Mouse (Mus musculus) hematopoietic stem cell, adult 5-6 weeks (primary cell): ENCODE results near the gene Krt17. TPM values are rescaled to one million over a fixed set of nuclear protein-coding genes. Genes with fewer than 3 reads are reported as not detected.

ENCODE experiments used
- total RNA-seq: library from RNA; stranded (forward); fragments of 172-1452, 232-1000 nt; gene quantifications from 2 replicates; pipeline ENCODE4 v1.2.3, GENCODE M21; 2017

The Krt17 gene
- total RNA-seq, 1 experiment from 2014 or later, result not detected

Other genes with a start within 250 kb of the Krt17 start
- gene Krt33a, start 244.8 kb downstream of the Krt17 start, total RNA-seq, result not detected in 2 replicates
- gene Krt33b, start 231.2 kb downstream of the Krt17 start, total RNA-seq, result not detected in 2 replicates
- gene Krt34, start 219.5 kb downstream of the Krt17 start, total RNA-seq, result not detected in 2 replicates
- not detected in 2 replicates for gene Krt31, start 210.5 kb downstream of the Krt17 start, total RNA-seq
- gene Krt32, start 172.8 kb downstream of the Krt17 start, total RNA-seq, result not detected in 2 replicates
- not detected in 2 replicates for gene Krt35, start 164.8 kb downstream of the Krt17 start, total RNA-seq
- gene Krt36, start 155.4 kb downstream of the Krt17 start, total RNA-seq, result not detected in 2 replicates
- gene Krt13, start 139.5 kb downstream of the Krt17 start, total RNA-seq, result not detected in 2 replicates
- not detected in 2 replicates for gene Krt15, start 125.1 kb downstream of the Krt17 start, total RNA-seq
- not detected in 2 replicates for gene Krt19, start 112.4 kb downstream of the Krt17 start, total RNA-seq
- gene Krt9, start 67.8 kb downstream of the Krt17 start, total RNA-seq, result not detected in 2 replicates
- gene Krt14, start 53.5 kb downstream of the Krt17 start, total RNA-seq, result not detected in 2 replicates
- not detected in 2 replicates for gene Krt16, start 12.1 kb downstream of the Krt17 start, total RNA-seq
- gene Krt42, start 8.8 kb upstream of the Krt17 start, total RNA-seq, result not detected in 2 replicates
- gene Eif1, start 58.9 kb upstream of the Krt17 start, total RNA-seq, result 225 and 235 TPM in 2 replicates
- not detected in 2 replicates for gene Gast, start 73.4 kb upstream of the Krt17 start, total RNA-seq
- 0.88 TPM in 1 of 2 replicates, not detected in the other for gene Hap1, start 95.1 kb upstream of the Krt17 start, total RNA-seq
- gene Jup, start 136.7 kb upstream of the Krt17 start, total RNA-seq, result 2.1 and 9.9 TPM in 2 replicates
- 0.65 and 2.7 TPM in 2 replicates for gene P3h4, start 153.8 kb upstream of the Krt17 start, total RNA-seq
- gene Fkbp10, start 154.7 kb upstream of the Krt17 start, total RNA-seq, result 0.38 and 0.74 TPM in 2 replicates
- gene Nt5c3b, start 180.8 kb upstream of the Krt17 start, total RNA-seq, result 50.2 and 73.2 TPM in 2 replicates
- gene Klhl10, start 180.9 kb upstream of the Krt17 start, total RNA-seq, result 0.60 and 2.1 TPM in 2 replicates
- gene Klhl11, start 211.7 kb upstream of the Krt17 start, total RNA-seq, result 27.6 and 34.2 TPM in 2 replicates